Mouse (Mus musculus) layer of hippocampus, adult 18-20 months (tissue): ENCODE data around the gene Art3. TPM values are rescaled to one million over a fixed set of nuclear protein-coding genes. Genes with fewer than 3 reads are reported as not detected.

Source experiments
- DNase-seq, 2 experiments: peaks; one replicate each; pipeline ENCODE4 v3.0.0; 2022; ENCODE audit warnings: low spot score in 2 of 2
- total RNA-seq, 2 experiments: library from RNA; stranded (reverse); gene quantifications; 2 replicates each; pipeline ENCODE4 v1.2.3; 2021

Art3 gene
- total RNA-seq, 2 experiments from 2014 or later = 2.2 to 4.2 TPM

DNA sequence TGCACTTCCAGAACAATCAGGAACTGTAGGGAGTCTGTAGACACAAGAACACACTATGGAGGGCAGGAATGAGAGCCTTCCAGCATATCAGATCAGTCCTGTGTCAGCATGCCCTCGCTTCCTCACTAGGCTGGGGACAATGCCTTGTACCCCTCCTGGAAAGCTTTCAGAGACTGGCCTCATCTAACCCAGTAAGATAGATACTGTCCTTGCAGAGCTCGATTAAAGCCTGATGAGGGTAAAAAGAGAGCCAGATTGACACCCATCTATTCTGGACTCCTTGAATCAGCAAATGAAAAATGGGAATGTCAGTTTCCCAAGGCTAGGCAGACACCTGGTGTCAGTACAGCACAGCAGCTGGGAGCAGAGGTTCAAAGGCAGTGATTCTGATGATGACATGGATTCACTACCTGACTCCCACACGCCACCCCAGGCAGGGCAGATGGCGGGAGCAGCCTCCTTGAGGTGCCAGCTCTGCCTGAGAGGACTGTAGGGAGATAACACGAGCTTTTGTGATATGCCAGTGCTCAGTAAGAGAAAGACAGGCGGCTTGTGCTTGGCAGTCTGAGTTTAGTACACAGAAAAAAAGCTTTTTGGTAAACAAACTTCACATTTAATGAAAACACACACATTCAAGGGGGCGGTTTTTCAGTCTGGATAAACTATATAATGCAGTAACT lies 80.0 kb downstream of the Art3 start:
- no peak for DNase-seq

- no peak for DNase-seq
These were observed 81.8 kb downstream of the Art3 start for GRCm38 (mm10) chr5:92413271-92413981.

DNA sequence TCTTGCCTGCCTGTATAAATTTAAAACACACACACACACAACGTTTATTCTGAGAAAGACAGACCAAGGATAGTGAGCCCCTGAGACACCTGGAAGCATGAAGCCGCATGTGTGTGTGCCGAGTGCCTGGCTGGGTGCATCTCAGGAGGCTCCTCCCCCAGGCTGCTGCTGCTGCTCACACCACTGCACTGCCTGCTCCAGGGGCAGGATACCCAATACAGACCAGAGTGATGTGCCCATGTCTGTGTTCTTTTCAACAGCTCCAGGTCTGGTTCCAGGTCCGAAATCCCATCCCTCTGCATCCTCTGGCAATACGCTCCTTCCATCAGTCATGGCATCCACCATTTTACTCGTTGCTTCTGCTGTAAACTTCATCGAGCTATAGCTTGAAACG lies 82.4 kb downstream of the Art3 start:
- no peak for DNase-seq

GRCm38 (mm10) chr5:92424126-92424525 lies 92.5 kb downstream of the Art3 start:
- DNase-seq = no peak

- peak in 1 of 2 experiments; percentile 42 for DNase-seq
These were observed 99.1 kb downstream of the Art3 start for GRCm38 (mm10) chr5:92430723-92431122.

DNA sequence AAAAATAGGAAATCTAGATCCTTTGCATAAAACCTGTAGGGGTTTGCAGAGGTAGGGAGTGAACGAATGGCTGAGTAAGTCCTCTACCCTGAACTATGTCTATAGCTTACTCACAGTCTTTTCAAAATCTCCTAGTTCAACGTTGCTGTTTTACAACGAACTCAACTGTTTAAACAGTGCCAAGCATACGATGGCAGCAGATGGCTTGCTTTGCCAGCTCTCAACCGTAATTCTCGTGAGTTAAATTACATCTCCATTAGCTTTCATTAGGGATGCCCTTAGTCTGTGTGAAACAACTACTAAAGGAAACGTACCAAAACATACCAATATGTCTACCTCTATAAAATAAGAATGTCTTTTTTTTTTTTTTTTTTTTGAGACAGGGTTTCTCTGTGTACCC lies 100.0 kb downstream of the Art3 start:
- peak in 1 of 2 experiments; percentile 59 for DNase-seq

DNA sequence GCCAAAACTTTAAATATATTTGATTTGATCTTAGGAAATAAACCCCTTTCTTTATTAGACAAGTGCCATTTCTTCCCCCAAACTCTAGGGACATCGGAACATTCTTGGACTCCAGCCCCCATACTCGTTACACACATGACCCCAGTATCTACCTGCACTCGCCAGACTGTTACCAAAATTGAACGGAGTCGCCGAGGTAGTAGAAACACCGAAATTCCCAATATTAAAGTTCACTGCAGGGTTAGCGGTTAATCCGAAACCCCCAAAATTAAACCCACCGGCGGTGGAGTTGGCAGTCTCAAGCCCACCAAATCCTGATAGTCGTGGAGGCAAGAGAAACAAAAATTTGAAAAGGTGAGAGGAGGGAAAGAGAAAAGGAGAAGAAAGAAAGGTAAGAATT lies 102.4 kb downstream of the Art3 start:
- no peak for DNase-seq

DNA sequence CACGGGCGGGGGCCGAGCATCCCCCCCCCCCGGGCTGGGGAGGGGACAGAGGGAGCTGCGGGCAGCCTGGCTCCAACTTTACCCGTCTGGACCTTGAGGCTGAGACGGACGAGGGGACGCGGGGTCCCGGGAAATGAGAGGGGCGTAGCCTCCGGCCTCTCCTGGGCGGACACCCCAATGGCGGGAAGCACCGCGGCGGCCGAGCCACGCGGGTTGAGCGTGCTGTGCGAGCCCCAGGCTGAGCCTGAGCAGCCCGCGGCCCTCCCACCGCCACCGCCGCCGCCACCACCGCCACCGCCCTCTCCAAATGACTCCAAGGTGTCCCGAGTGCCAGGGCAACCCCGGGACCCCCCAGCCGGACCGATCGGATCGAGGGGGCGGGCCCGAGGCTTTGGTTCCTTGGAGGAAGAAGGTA lies 103.0 kb downstream of the Art3 start:
- no peak for DNase-seq

- DNase-seq = peak; percentile 97
These were observed 103.5 kb downstream of the Art3 start, which contains the start of gene Nup54 for GRCm38 (mm10) chr5:92435025-92435584. TSS of gene Nup54 (minus strand) at chr5:92435219.

DNA sequence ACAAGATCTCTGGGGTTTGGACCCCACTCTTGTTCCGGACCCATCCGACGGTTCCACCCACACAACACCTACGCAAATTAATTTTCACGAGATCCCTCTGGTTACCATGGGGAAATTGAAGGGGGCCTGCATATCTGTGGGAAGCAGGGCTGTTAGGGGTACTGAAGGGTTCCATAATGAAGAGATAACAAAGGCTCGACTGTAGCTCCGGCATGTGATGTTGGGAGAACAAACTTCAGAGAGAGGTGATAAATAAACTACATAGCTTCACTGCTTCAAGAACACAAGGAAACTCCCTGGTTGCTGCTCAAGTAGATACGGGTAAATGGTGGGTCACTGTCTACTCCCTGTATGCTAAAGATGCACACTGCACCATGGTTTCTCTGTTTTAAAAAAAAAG lies 106.9 kb downstream of the Art3 start:
- no peak for DNase-seq

- DNase-seq = no peak
These were observed 109.9 kb downstream of the Art3 start for GRCm38 (mm10) chr5:92441494-92441893.

DNA sequence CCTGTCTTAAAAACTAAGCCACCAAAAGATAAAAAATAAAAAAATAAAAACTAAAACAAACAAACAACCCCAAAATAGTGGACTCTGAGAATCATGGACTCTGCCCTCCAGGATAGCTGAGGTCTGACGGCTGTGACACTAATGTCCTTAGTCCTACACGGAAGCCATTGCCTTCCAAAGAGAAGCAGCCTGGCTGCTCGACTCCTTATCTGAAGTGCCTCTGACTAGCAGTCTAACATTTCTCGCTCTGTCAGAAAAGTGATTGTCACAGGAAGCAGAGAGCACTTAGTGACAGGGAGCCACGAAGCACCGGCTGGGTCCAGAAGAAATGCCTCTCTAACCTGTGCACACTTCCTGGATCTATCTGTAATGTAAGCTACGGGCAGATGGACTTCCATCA lies 111.3 kb downstream of the Art3 start:
- no peak for DNase-seq

DNA sequence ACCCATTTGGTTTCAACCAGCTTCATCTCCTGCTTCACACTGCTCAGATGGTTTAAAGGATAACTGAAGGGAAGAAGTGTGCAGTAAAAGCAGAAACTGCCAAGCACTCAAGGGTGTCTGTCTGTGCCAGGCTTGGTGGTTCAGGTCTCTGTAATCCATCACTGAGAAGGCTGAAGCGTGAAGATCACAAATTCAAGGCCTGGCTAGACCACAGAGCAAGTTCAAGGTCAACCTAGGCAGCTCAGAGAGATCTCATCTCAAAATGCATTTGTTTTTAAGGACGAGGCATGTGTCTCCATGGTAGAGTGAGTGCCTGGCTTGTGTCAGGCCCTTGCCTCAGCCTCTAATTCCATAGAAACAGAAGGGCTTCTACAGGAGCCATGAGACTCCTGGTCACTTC lies 113.4 kb downstream of the Art3 start:
- DNase-seq = no peak

GRCm38 (mm10) chr5:92446736-92447135 lies 115.1 kb downstream of the Art3 start:
- no peak for DNase-seq

DNA sequence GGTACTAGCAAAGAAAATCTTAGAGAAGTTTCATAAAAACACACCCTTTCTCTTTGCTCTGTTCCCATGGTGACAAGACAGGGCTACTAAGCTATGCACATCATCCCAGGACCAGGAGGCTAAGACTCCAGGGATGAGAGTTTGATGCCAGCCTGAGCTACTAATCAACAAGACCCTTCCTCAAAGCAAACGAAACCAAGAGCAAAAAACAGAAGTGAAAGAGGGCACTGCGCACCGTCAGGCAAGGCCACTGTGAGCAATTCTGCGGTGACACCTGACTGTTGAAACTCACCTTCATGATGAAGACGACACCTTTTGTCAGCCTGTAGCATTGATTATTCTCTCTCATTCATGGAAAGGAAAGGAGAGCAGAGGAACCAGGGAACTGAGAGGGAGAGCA lies 121.2 kb downstream of the Art3 start:
- no peak for DNase-seq

DNA sequence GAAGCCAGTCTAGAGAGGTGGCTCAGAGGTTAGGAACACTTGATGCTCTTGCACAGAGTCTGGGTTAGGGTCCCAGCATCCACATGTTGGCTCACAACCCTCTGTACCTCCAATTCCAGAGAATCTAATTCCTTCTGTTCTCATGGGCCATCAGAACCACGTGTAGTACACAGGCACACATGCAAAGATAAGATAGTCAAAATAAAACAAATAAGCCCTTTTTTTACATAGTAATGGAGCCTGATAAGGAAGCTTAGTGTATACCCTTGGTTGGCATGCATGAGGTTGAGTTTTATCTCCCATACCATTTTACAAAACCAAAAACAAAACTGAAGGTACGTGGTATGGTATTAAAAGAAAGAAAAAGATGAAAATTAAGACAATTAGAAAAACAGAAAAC lies 125.8 kb downstream of the Art3 start:
- no peak for DNase-seq

- DNase-seq = no peak
These were observed 127.1 kb downstream of the Art3 start for GRCm38 (mm10) chr5:92458726-92459125.

- DNase-seq = peak in 1 of 2 experiments; percentile 69
These were observed 129.7 kb downstream of the Art3 start for GRCm38 (mm10) chr5:92461321-92461720.
